Mouse (Mus musculus) heart, postnatal 0 days (tissue): Measurements from ENCODE around the gene Upk2.

ENCODE experiments used
- CTCF ChIP-seq: IDR thresholded peaks from 2 replicates; pipeline ENCODE4 v1.5.1; 2016; ENCODE audit warnings: antibody characterized with exemption, control low read depth, low read depth
- EP300 ChIP-seq: IDR thresholded peaks from 2 replicates; pipeline ENCODE4 v1.6.1; 2016; ENCODE audit warnings: antibody characterized with exemption, low read depth

DNA sequence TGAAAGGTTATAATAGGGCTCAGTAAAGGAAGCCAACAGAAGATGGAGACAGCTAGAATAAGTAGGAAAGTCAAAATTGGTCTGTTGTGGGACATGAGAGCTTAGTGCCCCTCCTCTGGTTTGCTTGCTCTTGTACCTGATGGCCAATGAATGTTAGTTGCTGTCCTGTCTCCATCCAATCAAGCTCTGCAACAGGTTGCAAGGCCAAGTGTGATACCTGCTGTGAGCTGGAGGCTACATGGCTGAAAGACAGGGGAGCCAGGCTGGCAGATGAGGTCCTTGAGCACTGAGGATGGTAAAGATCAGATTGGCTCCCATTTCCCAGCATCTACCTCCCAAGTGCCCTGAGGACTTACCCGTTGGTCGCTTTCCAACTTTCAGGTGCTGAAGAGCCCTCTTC is 42.0 kb downstream of the Upk2 start:
- TF ChIP-seq CTCF (no peak), EP300 (no peak)
